10 mouse cellular contexts compared by ENCODE assay signal in the genomic region with DNA sequence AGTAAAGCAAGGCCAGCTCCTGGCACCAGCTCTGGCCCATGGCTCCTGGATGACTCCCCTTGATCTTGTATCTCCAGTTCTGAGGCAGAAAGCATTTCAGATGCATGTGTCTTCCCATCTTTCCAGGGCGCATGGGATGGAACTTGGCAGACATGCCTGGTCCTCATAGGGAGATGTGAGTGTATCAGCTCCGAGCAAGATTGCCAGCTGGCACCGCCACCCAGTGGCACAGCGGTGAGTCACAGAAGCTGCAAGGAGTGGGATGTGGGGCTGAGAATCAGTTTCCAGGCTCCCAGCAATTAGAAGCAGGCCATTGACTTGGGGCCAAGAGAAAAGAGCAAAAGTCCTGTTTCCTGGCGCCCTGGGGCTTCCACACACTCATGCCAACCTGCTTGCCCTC. TPM values are rescaled to one million over a fixed set of nuclear protein-coding genes. Genes with fewer than 3 reads are reported as not detected.
A peak's percentile ranks its signal among the peaks of the same experiment; 100 is the strongest.
DNase-seq lines count a peak whose midpoint lies in the region; ATAC-seq and TF ChIP-seq lines count a peak whose summit lies in the region.
"Had no signal": no experiment of that assay in that cellular context is flagged by ENCODE, and none has a peak within 500 bp of the region (broad histone marks: within the 10 kb centered on the region; RNA-seq: fewer than 3 reads in every experiment).

No protein-coding gene starts in this region.

- no peak overlapping the region for H3K27ac ChIP-seq in heart, embryonic 11.5 days (ENCODE audit: low read depth, low read length)
- H3K27ac ChIP-seq in thymus, adult 2 months (ENCODE audit: control insufficient read depth, insufficient read depth, low read length): no peak overlapping the region
- H3K27ac ChIP-seq in intestine, embryonic 16.5 days (ENCODE audit: low read length): no peak overlapping the region

- H3K27me3 ChIP-seq in heart, embryonic 11.5 days (ENCODE audit: control insufficient read depth, insufficient read depth, low read length): no peaks in the 10 kb centered on the region
- no peaks in the 10 kb centered on the region for H3K27me3 ChIP-seq in Patski
- no peaks in the 10 kb centered on the region for H3K27me3 ChIP-seq in thymus, adult 2 months (ENCODE audit: control insufficient read depth, insufficient read depth, low read length)
- no peaks in the 10 kb centered on the region for H3K27me3 ChIP-seq in intestine, embryonic 16.5 days (replicated peaks; ENCODE audit: control insufficient read depth, insufficient read depth, low read length)

- no peaks in the 10 kb centered on the region for H3K9me3 ChIP-seq in heart, embryonic 11.5 days (replicated peaks; ENCODE audit: control insufficient read depth, low read length)
- no peaks in the 10 kb centered on the region for H3K9me3 ChIP-seq in intestine, embryonic 16.5 days (ENCODE audit: control insufficient read depth, low read length)
- H3K9me3 ChIP-seq: G1E had no signal

- H3K36me3 ChIP-seq in heart, embryonic 11.5 days (ENCODE audit: control insufficient read depth, insufficient read depth, low read length): no peaks in the 10 kb centered on the region
- H3K36me3 ChIP-seq in thymus, adult 2 months (ENCODE audit: control insufficient read depth, insufficient read depth, low read length): no peaks in the 10 kb centered on the region
- H3K36me3 ChIP-seq in intestine, embryonic 16.5 days (ENCODE audit: control insufficient read depth, insufficient read depth, low read length): no peaks in the 10 kb centered on the region
- H3K36me3 ChIP-seq: G1E had no signal

- TF ChIP-seq CTCF in Patski (IDR thresholded peaks at IDR 0.05): no peak
- TF ChIP-seq CTCF in thymus, adult 2 months (IDR thresholded peaks at IDR 0.05; ENCODE audit: borderline replicate concordance, control insufficient read depth, extremely low read depth, insufficient read depth, low read length, poor library complexity): no peak

- ATAC-seq in heart, embryonic 11.5 days (replicated peaks; ENCODE audit: insufficient number of reproducible peaks, low FRiP score, low TSS enrichment): no peak
- no peak for ATAC-seq in Patski
- no peak for ATAC-seq in intestine, embryonic 16.5 days

- DNase-seq in heart, postnatal 10 days: peak; percentile 6 to 19
- peak; percentile 20 for DNase-seq in Patski (ENCODE audit: low read depth, low spot score)
- DNase-seq in cerebellum, postnatal 25 days: peak; percentile 80 to 89
- DNase-seq in left cerebral cortex, adult 18-20 months (ENCODE audit: low spot score in 2 of 2): peak; percentile 81 to 87
- DNase-seq in right cerebral cortex, adult 2 months (ENCODE audit: low spot score in 2 of 2): peak; percentile 81 to 84
- no peak for DNase-seq in thymus, adult 2 months

- no peak overlapping the region for H3K4me3 ChIP-seq in heart, embryonic 11.5 days (ENCODE audit: low read depth, low read length)
- H3K4me3 ChIP-seq in thymus, adult 2 months (ENCODE audit: control insufficient read depth, insufficient read depth, low read length): no peak overlapping the region
- no peak overlapping the region for H3K4me3 ChIP-seq in intestine, embryonic 16.5 days (ENCODE audit: low read length)
- H3K4me3 ChIP-seq: erythroblast, embryonic 14.5 days had no signal

- in situ Hi-C loops in Patski (cut with MboI; ENCODE audit: low pct_unique_long_range_greater_than_20kb): no loop called here

- CTCF ChIA-PET in Patski (lab: Charles Lee): interaction anchor here (0.8 to 1.4 kb wide), 2 partner anchors 9 to 24 kb away, joined by 4 to 6 read pairs; no protein-coding TSS in a partner anchor

- H3K4me2 ChIP-seq in heart, embryonic 11.5 days: no peak overlapping the region
- H3K4me2 ChIP-seq in intestine, embryonic 16.5 days (ENCODE audit: low read depth, low read length): no peak overlapping the region

- POLR2A ChIA-PET in Patski (lab: Charles Lee): no interaction called here

- no peak for TF ChIP-seq POLR2A in thymus, adult 2 months (IDR thresholded peaks at IDR 0.05; ENCODE audit: control insufficient read depth, extremely low read depth, insufficient read depth, low read length, poor library complexity)

- no peak overlapping the region for H3K9ac ChIP-seq in heart, embryonic 11.5 days (ENCODE audit: low read depth, low read length)
- H3K9ac ChIP-seq in intestine, embryonic 16.5 days (ENCODE audit: low read depth, low read length): no peak overlapping the region

- 72% methylated on average over 5 of the region's 5 CpGs for WGBS in heart, embryonic 11.5 days (ENCODE audit: insufficient replicate concordance)
- WGBS in thymus, adult 2 months: 96% methylated on average over 5 of the region's 5 CpGs
- WGBS in intestine, embryonic 16.5 days: 79% methylated on average over 5 of the region's 5 CpGs

- H3K4me1 ChIP-seq in heart, embryonic 11.5 days (ENCODE audit: control insufficient read depth, insufficient read depth, low read length): no peaks in the 10 kb centered on the region
- no peaks in the 10 kb centered on the region for H3K4me1 ChIP-seq in thymus, adult 2 months (replicated peaks; ENCODE audit: control insufficient read depth, insufficient read depth, low read length)
- no peaks in the 10 kb centered on the region for H3K4me1 ChIP-seq in intestine, embryonic 16.5 days (ENCODE audit: control insufficient read depth, insufficient read depth, low read length)

- intact Hi-C loops in heart, postnatal 10 days (cut with DNase I): no loop called here

RNA-seq across cellular contexts. Expression of a gene that starts 34.5 kb away (rescaled TPM):
- 10 to 100 TPM; 26.7 to 27.7 TPM for total RNA-seq in heart, postnatal 10 days (2021)
- 18.9 and 19.5 TPM in 2 replicates for polyA plus RNA-seq in heart, embryonic 11.5 days (2014; fragmentation: Nextera tagmentation; extraction: Ambion mirVana)
- polyA plus RNA-seq in Patski (2021): 15.0 TPM
- total RNA-seq in left cerebral cortex, adult 18-20 months (2021): 10 to 100 TPM; 39.6 to 42.6 TPM
- 4.2 and 4.8 TPM in 2 replicates for polyA plus RNA-seq in thymus, adult 2 months (2012; rRNA removed)
- polyA plus RNA-seq in intestine, embryonic 16.5 days (2015; fragmentation: Nextera tagmentation; extraction: Ambion mirVana): 5.9 and 6.6 TPM in 2 replicates
